Mouse (Mus musculus): ENCODE results near the gene Cd300a. TPM values are rescaled to one million over a fixed set of nuclear protein-coding genes. Genes with fewer than 3 reads are reported as not detected.

The Cd300a gene
- polyA plus RNA-seq (2014; fragmentation: Illumina TruSeq; extraction: RNeasy Lipid Tissue Mini Kit (QIAGEN cat#74804); ENCODE audit: low read depth, low replicate concordance) = 2.3 TPM

DNA sequence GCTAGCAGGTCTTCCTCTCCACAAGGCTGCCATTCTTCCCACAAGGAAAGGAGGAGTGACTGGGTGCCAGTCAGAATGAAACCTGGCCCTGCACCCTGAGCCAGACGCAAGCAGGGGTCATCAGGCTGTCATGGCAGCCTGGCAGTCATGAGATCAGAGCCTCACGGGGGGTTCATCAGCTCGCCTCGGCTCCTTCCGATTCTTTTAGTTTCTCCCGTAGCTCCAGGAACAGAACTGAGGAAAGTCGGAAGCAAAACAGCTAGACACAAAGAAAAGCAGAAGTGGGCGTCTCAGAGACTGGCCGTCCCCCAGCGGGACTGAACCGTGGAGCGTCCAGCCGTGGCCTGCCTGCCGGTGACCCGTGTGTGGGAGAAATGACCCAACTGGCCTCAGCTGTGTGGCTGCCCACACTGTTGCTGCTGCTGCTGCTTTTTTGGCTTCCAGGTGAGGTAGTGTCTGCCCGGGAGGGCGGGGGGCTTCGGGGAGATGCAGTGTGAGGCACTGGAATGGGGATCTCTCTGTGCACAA is at the start of gene Cd300a:
Gene Cd300a, plus strand, starts transcription at position 51 of the 528 bp plus-strand sequence.

DNA sequence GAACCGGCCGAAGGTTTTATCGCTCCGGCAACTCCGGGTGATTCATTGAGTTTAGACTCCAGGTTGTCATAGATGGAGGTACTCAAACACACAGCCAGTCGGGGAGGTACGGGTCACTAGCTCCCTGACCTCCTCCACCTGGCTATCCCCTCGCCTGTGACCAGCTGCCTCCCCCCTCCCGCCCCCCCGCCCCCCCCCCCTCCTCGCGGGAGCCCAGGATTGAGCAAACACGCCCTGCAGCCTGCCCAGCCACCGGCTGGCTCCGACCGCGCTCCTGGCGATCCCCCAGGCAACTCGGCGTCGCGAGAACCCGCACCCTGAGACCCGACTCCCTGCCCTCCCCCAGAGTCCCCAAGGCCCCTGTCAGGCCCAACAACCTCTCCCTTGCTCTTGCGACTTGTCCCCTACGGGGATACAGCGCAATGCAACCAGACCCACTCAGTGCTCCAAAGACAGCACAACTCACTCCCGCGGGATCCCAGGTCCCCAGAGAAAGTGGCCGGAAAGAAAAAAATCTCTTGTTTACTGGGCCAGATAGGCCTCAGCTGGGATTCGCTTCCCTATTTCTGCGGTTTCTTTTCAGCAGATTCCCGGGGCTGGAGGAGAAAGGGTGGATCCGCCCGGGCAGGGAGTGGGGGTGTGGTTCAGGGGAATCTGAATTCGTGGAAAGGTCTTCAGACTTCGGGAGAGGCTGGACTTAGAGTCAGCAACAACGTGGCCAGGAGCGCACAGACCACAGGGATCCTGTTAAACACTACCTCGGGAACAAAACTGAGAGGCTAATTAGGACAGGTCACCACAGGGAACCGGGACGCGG is 39.2 kb upstream of the Cd300a start, which contains the start of gene Gprc5c:
Gene Gprc5c, plus strand, starts transcription at position 701 of the 817 bp plus-strand sequence.

DNA sequence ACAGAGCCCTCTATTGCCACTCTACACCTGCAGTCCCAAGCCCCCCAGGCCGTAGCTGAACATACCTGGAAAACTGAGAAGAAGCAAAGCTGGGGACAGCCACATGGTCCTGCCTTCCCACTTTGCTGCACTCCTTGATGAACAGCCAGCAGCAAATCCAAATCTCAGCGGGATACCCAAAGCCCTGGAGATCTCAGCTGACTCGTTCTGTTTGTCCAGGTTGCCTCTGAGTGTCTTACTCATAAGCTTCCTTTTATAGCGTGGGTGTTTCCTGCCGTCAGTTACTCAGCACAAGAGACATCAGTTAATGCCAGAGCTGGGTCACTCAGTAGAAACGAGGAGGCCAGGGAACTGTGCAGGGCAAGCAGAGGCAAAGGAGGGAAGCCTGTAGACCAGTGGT is 44.3 kb downstream of the Cd300a start, which contains the start of gene Cd300lb:
Gene Cd300lb, minus strand, starts transcription at position 243 of the 400 bp plus-strand sequence.

Other genes starting within 250 kb of the Cd300a start
- gene Rpl38, start 221.5 kb upstream of the Cd300a start, polyA plus RNA-seq (2014; fragmentation: Illumina TruSeq; extraction: RNeasy Lipid Tissue Mini Kit (QIAGEN cat#74804); ENCODE audit: low read depth, low replicate concordance) = 232 TPM
- gene Ttyh2, start 214.6 kb upstream of the Cd300a start, polyA plus RNA-seq (2014; fragmentation: Illumina TruSeq; extraction: RNeasy Lipid Tissue Mini Kit (QIAGEN cat#74804); ENCODE audit: low read depth, low replicate concordance) = 8.0 TPM
- gene Dnaic2, start 162.6 kb upstream of the Cd300a start, polyA plus RNA-seq (2014; fragmentation: Illumina TruSeq; extraction: RNeasy Lipid Tissue Mini Kit (QIAGEN cat#74804); ENCODE audit: low read depth, low replicate concordance) = 0.35 TPM
- not detected for gene Kif19a, start 124.7 kb upstream of the Cd300a start, polyA plus RNA-seq (2014; fragmentation: Illumina TruSeq; extraction: RNeasy Lipid Tissue Mini Kit (QIAGEN cat#74804); ENCODE audit: low read depth, low replicate concordance)
- not detected for gene Btbd17, start 94.1 kb upstream of the Cd300a start, polyA plus RNA-seq (2014; fragmentation: Illumina TruSeq; extraction: RNeasy Lipid Tissue Mini Kit (QIAGEN cat#74804); ENCODE audit: low read depth, low replicate concordance)
- gene Gpr142, start 91.1 kb upstream of the Cd300a start, polyA plus RNA-seq (2014; fragmentation: Illumina TruSeq; extraction: RNeasy Lipid Tissue Mini Kit (QIAGEN cat#74804); ENCODE audit: low read depth, low replicate concordance) = not detected
- 0.23 TPM for gene Gprc5c, start 38.9 kb upstream of the Cd300a start, polyA plus RNA-seq (2014; fragmentation: Illumina TruSeq; extraction: RNeasy Lipid Tissue Mini Kit (QIAGEN cat#74804); ENCODE audit: low read depth, low replicate concordance)
- gene Cd300lb, start 44.3 kb downstream of the Cd300a start, polyA plus RNA-seq (2014; fragmentation: Illumina TruSeq; extraction: RNeasy Lipid Tissue Mini Kit (QIAGEN cat#74804); ENCODE audit: low read depth, low replicate concordance) = 1.0 TPM
- not detected for gene Cd300c, start 79.1 kb downstream of the Cd300a start, polyA plus RNA-seq (2014; fragmentation: Illumina TruSeq; extraction: RNeasy Lipid Tissue Mini Kit (QIAGEN cat#74804); ENCODE audit: low read depth, low replicate concordance)
- 3.6 TPM for gene Cd300ld, start 99.9 kb downstream of the Cd300a start, polyA plus RNA-seq (2014; fragmentation: Illumina TruSeq; extraction: RNeasy Lipid Tissue Mini Kit (QIAGEN cat#74804); ENCODE audit: low read depth, low replicate concordance)
- gene Cd300c2, start 111.8 kb downstream of the Cd300a start, polyA plus RNA-seq (2014; fragmentation: Illumina TruSeq; extraction: RNeasy Lipid Tissue Mini Kit (QIAGEN cat#74804); ENCODE audit: low read depth, low replicate concordance) = 1.7 TPM
- not detected for gene Cd300ld2, start 126.2 kb downstream of the Cd300a start, polyA plus RNA-seq (2014; fragmentation: Illumina TruSeq; extraction: RNeasy Lipid Tissue Mini Kit (QIAGEN cat#74804); ENCODE audit: low read depth, low replicate concordance)
- not detected for gene Cd300ld4, start 137.0 kb downstream of the Cd300a start, polyA plus RNA-seq (2014; fragmentation: Illumina TruSeq; extraction: RNeasy Lipid Tissue Mini Kit (QIAGEN cat#74804); ENCODE audit: low read depth, low replicate concordance)
- gene Cd300ld5, start 147.7 kb downstream of the Cd300a start, polyA plus RNA-seq (2014; fragmentation: Illumina TruSeq; extraction: RNeasy Lipid Tissue Mini Kit (QIAGEN cat#74804); ENCODE audit: low read depth, low replicate concordance) = 2.1 TPM
- gene Cd300ld3, start 158.4 kb downstream of the Cd300a start, polyA plus RNA-seq (2014; fragmentation: Illumina TruSeq; extraction: RNeasy Lipid Tissue Mini Kit (QIAGEN cat#74804); ENCODE audit: low read depth, low replicate concordance) = 2.1 TPM
- not detected for gene Cd300e, start 172.1 kb downstream of the Cd300a start, polyA plus RNA-seq (2014; fragmentation: Illumina TruSeq; extraction: RNeasy Lipid Tissue Mini Kit (QIAGEN cat#74804); ENCODE audit: low read depth, low replicate concordance)
- 0.23 TPM for gene Rab37, start 201.4 kb downstream of the Cd300a start, polyA plus RNA-seq (2014; fragmentation: Illumina TruSeq; extraction: RNeasy Lipid Tissue Mini Kit (QIAGEN cat#74804); ENCODE audit: low read depth, low replicate concordance)
- gene Cd300lf, start 244.0 kb downstream of the Cd300a start, polyA plus RNA-seq (2014; fragmentation: Illumina TruSeq; extraction: RNeasy Lipid Tissue Mini Kit (QIAGEN cat#74804); ENCODE audit: low read depth, low replicate concordance) = 0.93 TPM

All from adrenal gland, adult 10 weeks (tissue).